Mouse (Mus musculus) heart, postnatal 0 days (tissue): ENCODE data around the gene Abhd18. TPM values are rescaled to one million over a fixed set of nuclear protein-coding genes. Genes with fewer than 3 reads are reported as not detected.

Experiments used
- ATAC-seq: fragments of 200-750 bp; cut with Nextera tagmentation; 2 replicates; pipeline ENCODE4 v1.8.0; 2017; ENCODE audit warnings: low read depth, moderate number of reproducible peaks, moderate library complexity; ENCODE audit not compliant: insufficient read depth
- DNase-seq: peaks from one replicate; pipeline ENCODE4 v3.0.0-alpha.2; 2016; ENCODE audit warnings: low spot score
- H3K27ac ChIP-seq: fragments of 300-500 bp; sonication (generic); 2 replicates; pipeline ENCODE4 v1.5.1; 2014; ENCODE audit warnings: low read depth, mild to moderate bottlenecking
- H3K27me3 ChIP-seq: fragments of 300-500 bp; sonication (generic); 2 replicates; pipeline ENCODE4 v1.6.1; 2014; ENCODE audit warnings: low read length, mixed read lengths; ENCODE audit not compliant: control insufficient read depth, insufficient read depth
- H3K36me3 ChIP-seq: fragments of 300-500 bp; sonication (generic); replicated peaks from 2 replicates; pipeline ENCODE4 v1.6.1; 2014; ENCODE audit warnings: low read length, mixed read lengths; ENCODE audit not compliant: control insufficient read depth, insufficient read depth
- H3K4me1 ChIP-seq: fragments of 300-500 bp; sonication (generic); 2 replicates; pipeline ENCODE4 v1.6.1; 2014; ENCODE audit warnings: antibody characterized with exemption; ENCODE audit not compliant: control insufficient read depth, insufficient read depth
- H3K4me2 ChIP-seq: fragments of 300-500 bp; sonication (generic); 2 replicates; pipeline ENCODE4 v1.6.1; 2014; ENCODE audit warnings: low read depth, mild to moderate bottlenecking, low read length, moderate library complexity
- H3K4me3 ChIP-seq: fragments of 300-500 bp; sonication (generic); 2 replicates; pipeline ENCODE4 v1.5.1; 2014; ENCODE audit warnings: low read depth, low read length
- H3K9ac ChIP-seq: fragments of 300-500 bp; sonication (generic); replicated peaks from 2 replicates; pipeline ENCODE4 v1.6.1; 2014; ENCODE audit warnings: low read depth, low read length, mixed read lengths
- H3K9me3 ChIP-seq: fragments of 300-500 bp; sonication (generic); replicated peaks from 2 replicates; pipeline ENCODE4 v1.6.1; 2016; ENCODE audit warnings: low read length; ENCODE audit not compliant: control insufficient read depth
- CTCF ChIP-seq: IDR thresholded peaks from 2 replicates; pipeline ENCODE4 v1.5.1; 2016; ENCODE audit warnings: antibody characterized with exemption, control low read depth, low read depth
- EP300 ChIP-seq: IDR thresholded peaks from 2 replicates; pipeline ENCODE4 v1.6.1; 2016; ENCODE audit warnings: antibody characterized with exemption, low read depth
- WGBS: fragments of 180-500 bp; shearing (Covaris S2); extraction: QIAGEN DNeasy Blood & Tissue Kit; methylation state at CpG from one replicate; pipeline ENCODE4 v1.1.7; 2014; 5-methylcytosine and 5-hydroxymethylcytosine counted together
- polyA plus RNA-seq: library from polyadenylated mRNA; unstranded; fragments of >200 nt; fragmentation: Nextera tagmentation; extraction: Ambion mirVana; gene quantifications from 2 replicates; pipeline ENCODE4 v1.2.1, GENCODE M21; 2015
- total RNA-seq: library from RNA; depleted of rRNA; stranded (reverse); fragments of >200 nt; gene quantifications from 2 replicates; pipeline ENCODE4 v1.2.3, GENCODE M21; 2014; ENCODE audit warnings: low replicate concordance

Gene Abhd18
- total and polyA plus RNA-seq, 2 experiments from 2014 or later: 22.9 to 24.5 TPM

DNA sequence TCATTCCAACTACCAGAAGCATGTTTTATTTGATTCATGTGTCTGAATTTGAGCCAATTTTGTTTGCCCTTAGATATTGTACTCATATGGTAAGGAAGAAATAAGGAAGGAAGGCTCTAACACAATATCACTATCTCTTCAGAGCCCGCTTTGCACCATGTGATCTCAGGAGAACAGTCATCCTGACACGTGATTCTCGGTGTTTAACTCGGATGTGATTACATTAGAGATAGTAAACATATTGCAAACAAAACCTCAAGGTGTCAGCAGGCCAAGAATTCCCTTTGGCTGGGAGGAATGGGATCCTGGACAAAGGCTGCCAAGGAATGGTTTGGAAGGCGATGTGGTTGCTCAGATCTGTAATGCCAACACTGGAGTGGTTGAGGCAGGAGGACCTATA lies 91.4 kb downstream of the Abhd18 start:
- Histone ChIP-seq H3K4me3 (no peak overlapping the region), H3K9me3 (no peaks in the 10 kb centered on the region), H3K27ac (no peak overlapping the region), H3K4me1 (no peaks in the 10 kb centered on the region), H3K4me2 (no peak overlapping the region), H3K36me3 (peaks cover 26% of the 10 kb centered on the region), H3K9ac (no peak overlapping the region), H3K27me3 (no peaks in the 10 kb centered on the region)
- DNase-seq: no peak
- no peak for TF ChIP-seq EP300
- no peak for TF ChIP-seq CTCF
- WGBS: 81% methylated on average over 5 of the region's 5 CpGs
- ATAC-seq: no peak

DNA sequence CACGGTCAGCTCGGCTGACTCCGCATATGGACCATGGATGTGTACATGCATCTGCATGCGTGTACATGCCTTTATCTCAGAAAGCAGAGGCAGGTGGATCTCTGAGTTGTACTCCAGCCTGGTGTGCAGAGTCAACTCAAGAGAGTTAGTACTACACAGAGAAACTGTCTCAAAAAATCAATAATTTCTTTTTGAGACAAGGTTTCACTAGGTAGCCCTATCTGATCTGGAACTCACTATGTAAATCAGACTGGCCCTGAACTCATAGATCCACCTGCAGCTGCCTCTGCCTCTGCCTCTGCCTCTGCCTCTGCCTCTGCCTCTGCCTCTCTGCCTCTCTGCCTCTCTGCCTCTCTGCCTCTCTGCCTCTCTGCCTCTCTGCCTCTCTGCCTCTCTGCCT lies 91.8 kb downstream of the Abhd18 start:
- no peaks in the 10 kb centered on the region for H3K27me3 ChIP-seq
- H3K4me3 ChIP-seq: no peak overlapping the region
- DNase-seq (no peak), ATAC-seq (no peak)
- no peak for TF ChIP-seq EP300
- no peak for TF ChIP-seq CTCF
- no peaks in the 10 kb centered on the region for H3K9me3 ChIP-seq
- no peak overlapping the region for H3K27ac ChIP-seq
- H3K4me2 ChIP-seq: no peak overlapping the region
- no peak overlapping the region for H3K9ac ChIP-seq
- H3K4me1 ChIP-seq: no peaks in the 10 kb centered on the region
- 96% methylated on average over 4 of the region's 4 CpGs for whole genome bisulfite sequencing
- peaks cover 22% of the 10 kb centered on the region for H3K36me3 ChIP-seq

DNA sequence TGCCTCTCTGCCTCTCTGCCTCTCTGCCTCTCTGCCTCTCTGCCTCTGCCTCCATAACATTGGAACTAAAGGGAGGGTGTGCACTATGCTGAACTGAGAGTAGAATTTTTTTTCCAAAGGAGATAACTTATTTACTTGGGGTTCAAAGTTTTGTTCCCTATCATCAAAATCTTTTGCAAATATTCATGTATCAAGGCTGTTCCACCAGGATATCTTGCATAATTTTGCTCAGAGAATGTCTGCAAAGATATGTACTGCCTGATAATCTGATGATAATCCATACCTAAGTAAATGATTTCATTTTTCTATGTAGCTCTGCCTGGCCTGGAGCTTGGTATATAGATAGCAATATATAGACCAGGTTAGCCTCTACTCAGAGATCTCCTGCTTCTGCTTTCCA lies 92.2 kb downstream of the Abhd18 start:
- DNase-seq: no peak
- Histone ChIP-seq H3K4me1 (no peaks in the 10 kb centered on the region), H3K27ac (no peak overlapping the region), H3K9ac (no peak overlapping the region), H3K36me3 (peaks cover 18% of the 10 kb centered on the region), H3K9me3 (no peaks in the 10 kb centered on the region), H3K4me2 (no peak overlapping the region), H3K4me3 (no peak overlapping the region), H3K27me3 (no peaks in the 10 kb centered on the region)
- ATAC-seq: no peak
- no peak for TF ChIP-seq CTCF

DNA sequence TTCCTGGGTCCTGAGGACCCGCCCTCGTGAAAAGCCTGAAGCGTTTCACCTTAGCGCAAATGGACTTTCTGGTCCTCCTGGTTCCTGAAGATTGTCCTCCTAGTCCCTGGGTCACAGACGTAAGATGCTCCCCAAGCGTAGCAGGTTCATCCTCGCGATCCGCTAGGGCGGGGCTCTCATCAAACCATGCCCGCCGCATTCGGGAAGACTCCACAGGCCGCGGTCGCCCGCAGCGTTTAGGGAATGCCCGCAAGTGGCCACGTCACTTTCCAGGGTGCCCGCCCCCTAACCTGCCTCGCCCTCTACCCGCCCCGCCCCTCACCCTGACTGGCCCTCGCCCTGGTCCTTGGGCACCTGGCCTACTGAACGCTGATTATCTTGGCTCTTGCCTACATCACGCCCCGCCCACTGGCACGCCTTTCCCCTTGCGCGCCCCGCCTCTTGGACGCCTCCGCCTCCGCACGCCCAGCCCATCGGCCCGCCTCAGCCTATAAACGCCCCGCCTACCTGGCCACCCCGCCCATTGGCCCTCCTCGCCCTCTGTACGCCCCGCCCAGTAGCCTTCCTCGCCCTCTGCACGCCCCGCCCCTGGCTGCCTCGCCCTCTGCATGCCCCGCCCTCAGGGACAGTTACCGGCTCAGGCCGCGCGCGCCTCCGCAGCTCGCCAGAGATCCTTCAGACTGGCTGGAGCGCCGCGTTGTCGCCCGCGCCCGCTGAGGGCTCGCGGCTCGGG lies 102.6 kb downstream of the Abhd18 start, which contains the start of gene Larp1b:
TSS of gene Larp1b (plus strand) at position 659 of the 733 bp plus-strand sequence.
- no peaks in the 10 kb centered on the region for H3K9me3 ChIP-seq
- peaks cover 4% of the 10 kb centered on the region; the same call in 1 of the 2 replicates for H3K4me1 ChIP-seq
- ATAC-seq (peak; percentile 95), DNase-seq (peak; percentile 98)
- H3K9ac ChIP-seq: peak within 1 kb of the TSS; percentile 88
- TF ChIP-seq EP300: no peak
- no peak for TF ChIP-seq CTCF
- H3K4me3 ChIP-seq: peak within 1 kb of the TSS; percentile 73
- peak within 1 kb of the TSS; percentile 90 for H3K4me2 ChIP-seq
- H3K27ac ChIP-seq: peak within 1 kb of the TSS; percentile 92
- no peaks in the 10 kb centered on the region for H3K36me3 ChIP-seq
- under 1% methylated on average over 63 of the region's 66 CpGs for WGBS
- no peaks in the 10 kb centered on the region for H3K27me3 ChIP-seq

DNA sequence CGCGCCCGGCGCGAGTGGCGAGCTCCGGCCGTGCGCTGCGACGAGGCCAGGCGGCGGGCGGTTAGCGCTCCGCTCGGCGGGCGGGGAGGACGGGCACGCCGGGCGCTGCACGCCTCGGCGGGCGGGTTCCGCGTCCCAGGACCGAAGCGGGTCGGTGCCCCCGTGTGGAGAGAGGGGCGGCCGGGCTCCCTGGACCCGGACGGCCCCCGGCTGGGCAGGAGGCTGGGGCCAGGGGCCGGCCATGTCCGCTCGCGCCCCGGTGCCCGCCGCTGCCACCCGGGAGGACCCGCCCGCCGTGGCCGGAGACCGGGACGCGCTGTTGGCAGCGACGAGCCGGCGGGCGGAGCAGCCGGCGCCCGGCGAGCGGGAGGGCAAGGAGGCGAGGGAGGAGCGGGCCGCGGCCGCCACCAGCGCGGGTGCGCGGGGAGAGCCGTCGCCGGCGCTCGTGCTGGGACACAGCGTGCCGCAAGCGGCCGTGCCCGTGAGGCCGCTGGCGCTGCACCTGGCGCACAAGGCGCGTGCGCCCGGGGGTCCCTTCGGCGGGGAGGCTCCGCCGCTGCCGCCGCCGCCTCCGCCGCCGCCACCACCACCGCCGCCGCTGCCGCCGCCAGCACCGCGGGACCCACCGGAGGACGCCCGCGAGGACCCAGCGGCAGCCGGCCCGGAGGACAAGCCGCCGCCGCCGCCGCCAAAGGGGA lies 103.3 kb downstream of the Abhd18 start:
- peak overlapping the region; percentile 73 for H3K4me3 ChIP-seq
- TF ChIP-seq EP300 (no peak), CTCF (no peak)
- H3K9me3 ChIP-seq: no peaks in the 10 kb centered on the region
- H3K9ac ChIP-seq: peak overlapping the region; percentile 88
- H3K27me3 ChIP-seq: no peaks in the 10 kb centered on the region
- peak overlapping the region; percentile 92 for H3K27ac ChIP-seq
- DNase-seq (no peak), ATAC-seq (peak; percentile 15)
- peak overlapping the region; percentile 90 for H3K4me2 ChIP-seq
- no peaks in the 10 kb centered on the region for H3K36me3 ChIP-seq
- peaks cover 4% of the 10 kb centered on the region; the same call in 1 of the 2 replicates for H3K4me1 ChIP-seq
- under 1% methylated on average over 93 of the region's 118 CpGs for WGBS
